Mouse (Mus musculus): Measurements from ENCODE around the gene 4930572O03Rik. TPM values are rescaled to one million over a fixed set of nuclear protein-coding genes. Genes with fewer than 3 reads are reported as not detected.
A peak's percentile ranks its signal among the peaks of the same experiment; 100 is the strongest.
"Not testable (repeated sequence)": the region's sequence is repeated elsewhere in the genome, so short reads cannot be mapped to it uniquely, and the experiment has no call there.

Gene 4930572O03Rik
- polyA plus RNA-seq, 1 experiment from 2014 or later, result not detected

DNA sequence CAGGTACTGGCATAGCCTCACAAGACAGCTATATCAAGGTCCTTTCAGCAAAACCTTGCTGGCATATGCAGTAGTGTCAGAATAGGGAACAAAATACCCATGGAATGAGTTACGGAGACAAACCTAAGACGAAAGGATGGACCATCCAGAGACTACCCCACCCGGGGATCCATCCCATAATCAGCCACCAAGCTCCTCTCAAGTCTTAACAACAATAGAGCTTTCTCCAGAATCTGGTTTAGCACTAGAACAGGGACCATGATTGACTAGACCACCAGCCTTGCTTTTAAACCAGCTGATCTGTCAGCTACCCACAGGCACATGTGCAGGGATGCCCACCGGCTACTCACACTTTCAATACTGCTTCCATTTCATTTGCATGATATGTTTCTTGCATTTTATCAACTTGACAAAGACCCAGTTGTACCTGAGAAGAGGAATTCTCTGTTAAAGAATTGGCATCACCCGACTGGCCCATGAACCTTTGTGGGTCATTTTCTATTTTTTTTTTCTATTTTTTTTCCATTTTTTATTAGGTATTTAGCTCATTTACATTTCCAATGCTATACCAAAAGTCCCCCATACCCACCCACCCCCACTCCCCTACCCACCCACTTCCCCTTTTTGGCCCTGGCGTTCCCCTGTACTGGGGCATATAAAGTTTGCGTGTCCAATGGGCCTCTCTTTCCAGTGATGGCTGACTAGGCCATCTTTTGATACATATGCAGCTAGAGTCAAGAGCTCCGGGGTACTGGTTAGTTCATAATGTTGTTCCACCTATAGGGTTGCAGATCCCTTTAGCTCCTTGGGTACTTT, 17.8 kb upstream of the 4930572O03Rik start:
- H3K9me3 ChIP-seq (replicated peaks), result peaks cover 13% of the 10 kb centered on the region; the same call in 1 of the 2 replicates
- not testable (repeated sequence) for H3K27me3 ChIP-seq; H3K4me2 ChIP-seq (replicated peaks); H3K9ac ChIP-seq; H3K36me3 ChIP-seq; H3K4me3 ChIP-seq (replicated peaks); H3K4me1 ChIP-seq; H3K27ac ChIP-seq (replicated peaks)
- peak; percentile 80 for ATAC-seq (ENCODE audit: insufficient number of reproducible peaks, low FRiP score, low TSS enrichment, low read depth)
- 86% methylated on average over 5 of the region's 8 CpGs for WGBS

DNA sequence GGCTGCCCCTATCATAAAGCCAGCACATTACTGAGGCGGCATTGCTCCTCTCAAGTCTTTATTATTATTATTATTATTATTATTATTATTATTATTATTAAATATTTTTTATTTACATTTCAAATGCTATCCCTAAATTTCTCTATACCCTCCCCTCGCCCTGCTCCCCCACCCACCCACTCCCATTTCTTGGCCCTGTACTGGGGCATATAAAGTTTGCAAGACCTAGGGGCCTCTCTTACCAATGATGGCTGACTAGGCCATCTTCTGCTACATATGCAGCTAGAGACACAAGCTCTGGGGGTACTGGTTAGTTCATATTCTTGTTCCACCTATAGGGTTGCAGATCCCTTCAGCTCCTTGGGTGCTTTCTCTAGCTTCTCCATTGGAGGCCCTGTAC, 17.1 kb upstream of the 4930572O03Rik start:
- not testable (repeated sequence) for ATAC-seq (ENCODE audit: insufficient number of reproducible peaks, low FRiP score, low TSS enrichment, low read depth); H3K9ac ChIP-seq; H3K27ac ChIP-seq (replicated peaks); H3K27me3 ChIP-seq; H3K4me1 ChIP-seq; H3K36me3 ChIP-seq; H3K4me3 ChIP-seq (replicated peaks); H3K4me2 ChIP-seq (replicated peaks)
- 78% methylated on average over 2 of the region's 2 CpGs for WGBS
- peaks cover 10% of the 10 kb centered on the region; the same call in 1 of the 2 replicates for H3K9me3 ChIP-seq (replicated peaks)

DNA sequence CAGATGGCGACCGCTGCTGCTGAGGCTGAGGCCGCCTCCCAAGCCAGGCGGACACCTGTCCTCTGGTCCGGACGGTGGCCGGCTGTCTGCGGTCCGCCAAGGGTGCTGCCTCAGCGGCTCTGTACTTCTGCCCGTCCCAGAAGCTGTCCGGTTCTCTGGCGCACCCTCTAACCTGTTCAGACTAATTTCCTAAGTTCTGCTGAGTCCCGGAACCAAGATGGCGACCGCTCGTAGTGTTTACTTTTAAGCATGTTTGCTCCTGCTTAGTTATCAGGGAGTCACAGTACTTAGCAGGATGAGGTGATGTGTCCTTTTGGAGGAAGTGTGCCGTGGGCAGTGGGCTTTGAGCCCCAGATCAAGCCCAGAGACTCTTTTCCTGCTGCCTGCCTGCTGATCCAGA, 13.9 kb upstream of the 4930572O03Rik start:
- H3K27ac ChIP-seq (replicated peaks); H3K9me3 ChIP-seq (replicated peaks); H3K27me3 ChIP-seq; H3K9ac ChIP-seq; H3K36me3 ChIP-seq; H3K4me3 ChIP-seq (replicated peaks); H3K4me1 ChIP-seq; H3K4me2 ChIP-seq (replicated peaks): not testable (repeated sequence)
- ATAC-seq (ENCODE audit: insufficient number of reproducible peaks, low FRiP score, low TSS enrichment, low read depth), result peak; percentile 54; the same call in 1 of the 2 replicates
- 82% methylated on average over 9 of the region's 18 CpGs for WGBS

DNA sequence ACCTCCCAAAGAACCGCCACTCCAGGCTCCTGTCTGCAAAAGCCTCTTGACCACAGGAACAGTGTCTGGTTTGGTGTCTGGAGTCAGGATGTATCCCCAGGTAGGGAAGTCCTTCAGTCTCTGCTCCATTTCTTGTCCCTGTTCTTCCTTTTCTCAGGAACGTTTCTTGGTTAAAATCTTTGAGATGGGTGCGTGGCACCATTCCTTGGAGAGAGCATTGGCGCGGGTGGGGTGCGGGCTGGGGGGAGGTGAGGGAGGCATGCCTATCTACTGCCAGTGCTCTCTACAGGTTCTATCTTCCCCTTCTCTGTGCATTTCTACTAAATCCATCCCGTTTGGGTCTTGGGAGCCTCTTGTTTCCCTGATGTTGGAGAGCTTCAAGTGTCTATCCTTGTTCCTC, 7.0 kb upstream of the 4930572O03Rik start:
- H3K27ac ChIP-seq (replicated peaks); H3K27me3 ChIP-seq; H3K36me3 ChIP-seq; H3K4me3 ChIP-seq (replicated peaks); H3K4me1 ChIP-seq; H3K9me3 ChIP-seq (replicated peaks); H3K4me2 ChIP-seq (replicated peaks); H3K9ac ChIP-seq; ATAC-seq (ENCODE audit: insufficient number of reproducible peaks, low FRiP score, low TSS enrichment, low read depth): not testable (repeated sequence)
- 70% methylated on average over 7 of the region's 7 CpGs for WGBS

DNA sequence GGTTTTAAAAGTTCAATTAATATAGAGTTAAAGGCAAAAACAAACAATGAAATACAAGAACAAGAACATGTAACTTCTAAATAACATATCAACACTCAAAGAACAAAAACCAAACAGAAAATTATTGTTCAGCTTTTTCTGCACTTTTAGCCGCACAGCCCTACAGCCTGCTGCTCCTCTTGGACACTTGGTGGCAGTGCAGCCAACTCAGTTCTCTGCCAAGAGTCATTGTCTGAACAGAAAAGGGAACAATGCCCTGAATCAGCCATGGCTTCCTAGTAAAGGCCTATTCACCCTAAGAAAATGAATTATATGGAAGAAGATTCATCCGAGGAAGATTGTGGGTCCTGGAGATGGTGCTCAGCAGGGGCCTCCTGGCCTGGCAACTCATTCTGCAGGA, 4.5 kb downstream of the 4930572O03Rik start:
- H3K27me3 ChIP-seq; H3K4me3 ChIP-seq (replicated peaks); H3K36me3 ChIP-seq; H3K9ac ChIP-seq; ATAC-seq (ENCODE audit: insufficient number of reproducible peaks, low FRiP score, low TSS enrichment, low read depth); H3K9me3 ChIP-seq (replicated peaks); H3K4me1 ChIP-seq; H3K4me2 ChIP-seq (replicated peaks); H3K27ac ChIP-seq (replicated peaks): not testable (repeated sequence)
- 73% methylated on average over 2 of the region's 2 CpGs for WGBS

DNA sequence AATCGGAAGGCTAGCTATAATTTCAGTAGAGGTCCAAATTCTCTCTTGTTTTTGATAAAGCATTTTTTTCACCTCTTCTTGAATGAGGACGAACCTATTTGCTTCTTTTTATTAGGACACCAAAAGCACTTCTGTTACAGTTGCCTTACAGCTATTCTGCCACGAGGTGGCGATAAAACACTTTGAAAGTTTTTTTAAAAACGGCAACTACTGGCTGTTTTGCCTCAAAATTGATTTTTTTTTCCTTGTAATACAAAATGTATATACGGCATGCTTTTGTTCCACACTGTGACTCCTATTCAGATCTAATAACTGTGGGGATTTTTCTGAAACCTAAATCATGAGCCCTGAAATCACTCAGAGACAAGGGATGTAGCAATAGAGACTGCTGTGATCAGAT, 11.2 kb downstream of the 4930572O03Rik start:
- H3K9me3 ChIP-seq (replicated peaks); H3K27me3 ChIP-seq; H3K27ac ChIP-seq (replicated peaks); ATAC-seq (ENCODE audit: insufficient number of reproducible peaks, low FRiP score, low TSS enrichment, low read depth); H3K36me3 ChIP-seq; H3K4me3 ChIP-seq (replicated peaks); H3K4me2 ChIP-seq (replicated peaks); H3K9ac ChIP-seq; H3K4me1 ChIP-seq: not testable (repeated sequence)
- 28% methylated on average over 6 of the region's 6 CpGs for WGBS

DNA sequence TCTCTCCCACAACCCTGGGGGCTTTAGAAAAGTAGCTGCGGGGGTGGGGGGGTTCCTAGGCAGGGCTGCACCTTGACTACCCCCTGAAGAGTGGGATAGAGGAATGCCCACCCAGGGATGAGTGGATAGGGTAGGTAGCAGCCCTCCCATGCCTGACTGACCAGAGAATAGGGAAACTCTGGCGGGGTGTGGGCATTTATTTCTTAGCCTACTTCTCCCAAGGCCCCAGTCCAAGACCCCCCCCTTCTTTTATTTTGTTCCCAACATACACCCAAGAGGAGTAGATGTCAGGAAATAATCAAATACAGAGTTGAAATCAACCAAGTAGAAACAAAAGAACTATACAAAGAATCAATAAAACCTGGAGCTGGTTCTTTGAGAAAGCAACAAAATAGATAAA, 19.2 kb downstream of the 4930572O03Rik start:
- not testable (repeated sequence) for H3K27ac ChIP-seq (replicated peaks); H3K4me3 ChIP-seq (replicated peaks); H3K4me1 ChIP-seq; H3K27me3 ChIP-seq; H3K9ac ChIP-seq; H3K4me2 ChIP-seq (replicated peaks); H3K36me3 ChIP-seq; H3K9me3 ChIP-seq (replicated peaks)
- WGBS, result 60% methylated on average over 2 of the region's 2 CpGs
- ATAC-seq (ENCODE audit: insufficient number of reproducible peaks, low FRiP score, low TSS enrichment, low read depth), result peak; percentile 65; the same call in 1 of the 2 replicates

DNA sequence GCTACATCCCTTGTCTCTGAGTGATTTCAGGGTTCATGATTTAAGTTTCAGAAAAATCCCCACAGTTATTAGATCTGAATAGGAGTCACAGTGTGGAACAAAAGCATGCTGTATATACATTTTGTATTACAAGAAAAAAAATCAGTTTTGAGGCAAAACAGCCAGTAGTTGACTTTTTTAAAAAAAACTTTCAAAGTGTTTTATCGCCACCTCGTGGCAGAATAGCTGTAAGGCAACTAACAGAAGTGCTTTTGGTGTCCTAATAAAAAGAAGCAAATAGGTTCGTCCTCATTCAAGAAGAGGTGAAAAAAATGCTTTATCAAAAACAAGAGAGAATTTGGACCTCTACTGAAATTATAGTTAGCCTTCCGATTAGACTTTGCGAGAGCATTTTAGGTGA, 26.8 kb downstream of the 4930572O03Rik start:
- not testable (repeated sequence) for H3K27me3 ChIP-seq; H3K9me3 ChIP-seq (replicated peaks); H3K36me3 ChIP-seq; H3K27ac ChIP-seq (replicated peaks); H3K4me1 ChIP-seq; ATAC-seq (ENCODE audit: insufficient number of reproducible peaks, low FRiP score, low TSS enrichment, low read depth); H3K4me3 ChIP-seq (replicated peaks); H3K9ac ChIP-seq; H3K4me2 ChIP-seq (replicated peaks)
- 33% methylated on average over 5 of the region's 5 CpGs for WGBS

DNA sequence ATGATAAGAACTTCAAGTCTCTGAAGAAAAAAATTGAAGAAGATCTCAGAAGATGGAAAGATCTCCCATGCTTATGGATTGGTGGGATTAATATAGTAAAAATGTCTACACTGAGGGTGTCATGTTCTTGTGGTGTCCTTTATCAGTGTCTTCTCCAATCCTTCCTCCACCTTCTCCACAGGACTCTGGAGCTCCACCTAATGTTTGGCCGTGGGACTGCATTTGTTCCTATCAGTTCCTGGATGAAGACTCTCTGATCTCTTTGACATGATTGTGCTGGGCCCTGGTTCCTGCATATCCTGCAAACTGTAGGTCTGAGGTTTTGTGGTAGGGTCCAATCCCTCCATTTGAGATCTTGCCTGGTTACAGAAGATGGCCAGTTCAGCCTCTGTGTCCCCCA, 28.7 kb downstream of the 4930572O03Rik start:
- H3K27me3 ChIP-seq; H3K9ac ChIP-seq; ATAC-seq (ENCODE audit: insufficient number of reproducible peaks, low FRiP score, low TSS enrichment, low read depth); H3K4me3 ChIP-seq (replicated peaks); H3K36me3 ChIP-seq; H3K4me1 ChIP-seq; H3K9me3 ChIP-seq (replicated peaks); H3K4me2 ChIP-seq (replicated peaks); H3K27ac ChIP-seq (replicated peaks): not testable (repeated sequence)
- 33% methylated on average over 1 of the region's 1 CpGs for WGBS

DNA sequence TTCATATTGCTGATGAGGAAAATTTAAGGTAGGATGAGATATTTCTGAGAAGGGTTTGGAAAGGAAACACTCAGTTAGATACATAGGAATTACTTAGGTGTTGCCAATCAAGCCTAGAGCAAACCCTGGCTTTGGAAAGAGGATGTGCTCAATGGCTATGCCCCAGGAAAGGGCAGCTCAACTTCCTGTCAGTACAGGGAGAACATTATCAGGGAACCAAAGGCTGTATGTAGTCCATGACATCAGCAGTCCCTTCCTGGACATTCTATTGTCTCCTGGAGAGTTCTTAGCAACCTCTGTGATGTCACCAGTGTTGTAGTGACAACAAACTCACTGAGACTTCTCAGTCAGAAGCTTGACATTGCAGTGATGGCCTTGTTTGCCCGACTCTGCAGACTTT, 38.1 kb downstream of the 4930572O03Rik start, which contains the start of gene Speer4d:
Gene Speer4d, plus strand, starts transcription at position 301 of the 400 bp plus-strand sequence.
- not testable (repeated sequence) for H3K27me3 ChIP-seq; H3K9ac ChIP-seq; H3K4me2 ChIP-seq (replicated peaks); H3K27ac ChIP-seq (replicated peaks); H3K4me3 ChIP-seq (replicated peaks); H3K9me3 ChIP-seq (replicated peaks); ATAC-seq (ENCODE audit: insufficient number of reproducible peaks, low FRiP score, low TSS enrichment, low read depth); H3K36me3 ChIP-seq; H3K4me1 ChIP-seq
- 62% methylated on average over 1 of the region's 1 CpGs for WGBS

DNA sequence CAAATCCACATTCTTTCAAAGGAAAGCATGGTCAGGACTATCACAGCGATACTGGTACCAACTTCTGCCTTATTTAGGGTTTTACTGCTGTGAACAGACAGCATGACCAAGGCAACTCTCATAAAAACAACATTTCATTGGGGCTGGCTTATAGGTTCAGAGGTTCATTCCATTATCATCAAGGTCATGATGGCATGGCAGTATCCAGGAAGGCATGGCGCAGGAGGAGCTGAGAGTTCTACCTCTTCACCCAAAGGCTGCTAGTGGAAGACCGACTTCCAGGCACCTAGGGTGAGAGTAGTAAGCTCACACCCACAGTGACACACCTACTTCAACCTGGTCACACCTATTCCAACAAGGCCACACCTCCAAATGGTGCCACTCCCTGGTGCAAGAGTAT, 40.7 kb downstream of the 4930572O03Rik start:
- H3K9me3 ChIP-seq (replicated peaks); H3K4me2 ChIP-seq (replicated peaks); H3K4me1 ChIP-seq; H3K4me3 ChIP-seq (replicated peaks); H3K27me3 ChIP-seq; H3K36me3 ChIP-seq; H3K27ac ChIP-seq (replicated peaks); H3K9ac ChIP-seq; ATAC-seq (ENCODE audit: insufficient number of reproducible peaks, low FRiP score, low TSS enrichment, low read depth): not testable (repeated sequence)
- 77% methylated on average over 3 of the region's 3 CpGs for WGBS

DNA sequence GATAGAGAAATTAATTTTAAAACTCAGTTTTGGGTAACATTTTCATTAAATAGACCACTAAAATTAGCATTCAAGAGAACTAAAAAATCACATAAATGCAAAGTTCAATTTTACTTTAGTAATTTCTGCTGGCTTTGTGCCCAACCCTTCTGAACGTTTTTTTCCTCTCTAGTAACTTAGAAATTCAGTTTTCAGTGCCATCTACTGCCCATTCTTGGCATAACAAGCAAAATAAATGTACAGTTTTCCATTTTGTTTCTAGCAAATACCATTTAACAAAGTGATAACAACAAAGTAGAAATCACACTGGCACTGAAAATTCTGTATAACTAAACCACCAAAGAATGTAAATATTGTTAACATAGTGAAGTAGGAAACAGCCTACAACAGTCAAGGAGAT, 46.2 kb downstream of the 4930572O03Rik start:
- not testable (repeated sequence) for H3K27me3 ChIP-seq; H3K4me1 ChIP-seq; H3K9ac ChIP-seq; H3K9me3 ChIP-seq (replicated peaks); H3K4me2 ChIP-seq (replicated peaks); H3K27ac ChIP-seq (replicated peaks); H3K4me3 ChIP-seq (replicated peaks); ATAC-seq (ENCODE audit: insufficient number of reproducible peaks, low FRiP score, low TSS enrichment, low read depth); H3K36me3 ChIP-seq
- WGBS, result 2% methylated on average over 1 of the region's 1 CpGs
